Mouse (Mus musculus): ENCODE data around the gene Mapk14. TPM values are rescaled to one million over a fixed set of nuclear protein-coding genes. Genes with fewer than 3 reads are reported as not detected.
"Not testable (repeated sequence)": the region's sequence is repeated elsewhere in the genome, so short reads cannot be mapped to it uniquely, and the experiment has no call there.

The Mapk14 gene
- polyA plus RNA-seq, 1 experiment: 114 TPM

DNA sequence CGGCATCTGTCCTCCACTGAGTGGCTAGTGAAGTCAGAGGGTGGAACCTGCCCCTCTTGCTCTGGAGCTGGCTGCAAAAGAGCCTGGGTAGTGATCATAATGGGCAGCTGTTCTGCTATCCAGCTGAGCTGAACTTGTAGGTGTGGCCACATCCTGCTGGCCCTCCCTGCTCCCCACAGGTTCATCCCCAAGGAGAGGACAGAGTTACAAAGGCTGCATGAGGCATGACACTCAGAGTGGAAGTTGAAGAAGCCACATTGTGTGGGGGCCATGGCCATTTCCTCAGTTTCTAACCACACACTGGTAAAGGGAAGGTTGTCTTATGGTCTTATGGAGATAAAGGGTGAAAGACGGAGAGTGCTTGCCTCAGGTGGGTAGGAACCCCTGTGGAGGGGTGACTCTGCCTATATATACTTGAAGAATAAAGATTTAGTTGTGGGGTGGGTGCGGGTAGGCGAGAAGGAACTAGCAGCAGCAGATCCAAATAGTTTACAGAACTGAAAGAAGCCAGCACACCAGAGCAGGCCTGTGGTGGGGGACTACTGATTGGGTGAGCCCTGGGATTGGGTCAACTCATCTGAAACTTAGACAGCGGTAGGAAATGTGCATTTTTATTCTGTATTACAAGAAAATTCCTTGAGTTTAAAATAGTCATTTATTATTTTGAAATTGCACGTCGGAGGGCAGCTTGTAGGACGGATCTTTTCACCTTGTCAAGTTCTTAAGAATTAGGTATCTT is 18.6 kb downstream of the Mapk14 start:
- DNase-seq: no peak
- H3K4me1 ChIP-seq (ENCODE audit: control insufficient read depth, insufficient read depth, low read length): peaks cover 19% of the 10 kb centered on the region
- WGBS: 88% methylated on average over 8 of the region's 8 CpGs
- H3K4me3 ChIP-seq (replicated peaks; ENCODE audit: insufficient read depth, low read depth, low read length): no peak overlapping the region
- no peaks in the 10 kb centered on the region for H3K27me3 ChIP-seq (ENCODE audit: control insufficient read depth, insufficient read depth, low read length)
- TF ChIP-seq CTCF (IDR thresholded peaks at IDR 0.05; ENCODE audit: borderline replicate concordance, insufficient read depth, low read depth, low read length) (no peak), POLR2A (IDR thresholded peaks at IDR 0.05; ENCODE audit: borderline replicate concordance, insufficient read depth, low read length) (no peak)
- H3K27ac ChIP-seq (ENCODE audit: insufficient read depth, low read length): no peak overlapping the region

DNA sequence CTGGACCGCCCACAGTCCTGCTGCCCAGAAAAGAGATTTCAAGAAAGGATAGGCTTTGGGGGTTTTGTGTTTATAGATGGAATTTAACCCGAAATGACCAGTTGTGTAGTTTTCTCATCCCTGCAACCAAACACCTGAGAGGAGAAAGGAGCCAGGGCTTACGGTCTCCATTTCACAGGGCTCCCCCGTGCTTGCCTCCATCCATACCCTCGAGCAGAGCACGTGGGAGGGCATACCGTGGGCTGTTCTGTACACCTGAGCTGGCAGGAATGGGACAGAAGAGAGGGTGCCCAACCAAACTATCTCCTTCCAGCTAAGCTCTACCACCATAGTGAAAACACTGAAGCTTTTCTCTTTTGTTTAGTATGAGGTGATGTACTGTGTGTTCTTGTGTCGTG is 19.2 kb downstream of the Mapk14 start:
- WGBS: 82% methylated on average over 8 of the region's 8 CpGs
- TF ChIP-seq CTCF (IDR thresholded peaks at IDR 0.05; ENCODE audit: borderline replicate concordance, insufficient read depth, low read depth, low read length) (no peak), POLR2A (IDR thresholded peaks at IDR 0.05; ENCODE audit: borderline replicate concordance, insufficient read depth, low read length) (no peak)
- no peak overlapping the region for H3K27ac ChIP-seq (ENCODE audit: insufficient read depth, low read length)
- H3K4me1 ChIP-seq (ENCODE audit: control insufficient read depth, insufficient read depth, low read length): peaks cover 17% of the 10 kb centered on the region
- H3K4me3 ChIP-seq (replicated peaks; ENCODE audit: insufficient read depth, low read depth, low read length): no peak overlapping the region
- no peaks in the 10 kb centered on the region for H3K27me3 ChIP-seq (ENCODE audit: control insufficient read depth, insufficient read depth, low read length)
- DNase-seq: no peak

DNA sequence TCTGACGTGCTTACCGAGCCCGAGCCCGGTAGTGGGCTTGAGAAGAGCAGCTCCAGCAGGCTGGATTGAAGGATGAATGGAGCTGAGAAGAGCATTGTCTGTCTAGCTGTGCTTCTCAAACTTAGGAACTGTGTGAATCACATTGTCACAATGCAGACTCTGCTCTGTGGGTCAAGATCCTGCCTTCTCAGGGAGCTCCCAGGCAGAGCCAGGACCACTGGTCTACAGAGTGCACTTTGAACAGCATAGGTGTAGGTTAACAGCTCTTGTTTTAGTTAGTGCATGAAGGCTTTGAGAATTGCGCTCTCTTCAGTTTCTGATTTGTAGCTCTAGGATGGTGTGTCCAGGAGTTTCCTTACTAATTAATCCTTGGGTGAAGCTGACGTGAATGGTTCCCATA is 20.1 kb downstream of the Mapk14 start:
- WGBS: 86% methylated on average over 6 of the region's 6 CpGs
- no peak overlapping the region for H3K27ac ChIP-seq (ENCODE audit: insufficient read depth, low read length)
- no peak for TF ChIP-seq POLR2A (IDR thresholded peaks at IDR 0.05; ENCODE audit: borderline replicate concordance, insufficient read depth, low read length)
- TF ChIP-seq CTCF (IDR thresholded peaks at IDR 0.05; ENCODE audit: borderline replicate concordance, insufficient read depth, low read depth, low read length): no peak

DNA sequence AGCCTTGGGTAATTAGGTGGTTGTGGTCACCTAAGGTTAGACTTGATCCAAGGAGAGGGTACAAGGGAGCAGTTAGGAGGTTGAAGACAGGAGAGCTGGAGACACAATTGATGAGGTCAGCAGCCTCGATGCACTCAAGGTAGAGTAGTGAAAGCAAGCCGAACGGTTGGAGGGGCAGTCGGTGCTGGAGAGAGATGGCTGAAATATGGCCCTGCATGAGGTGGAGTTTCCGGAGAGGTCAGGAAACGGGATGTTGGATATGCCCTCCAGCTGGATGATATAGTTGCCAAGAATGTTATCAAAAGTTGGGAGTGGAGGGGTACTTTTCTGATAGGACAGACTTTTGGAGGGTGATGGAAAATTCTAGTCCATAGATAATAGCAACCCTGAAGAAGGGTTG is 21.2 kb downstream of the Mapk14 start:
- TF ChIP-seq CTCF (IDR thresholded peaks at IDR 0.05; ENCODE audit: borderline replicate concordance, insufficient read depth, low read depth, low read length): no peak
- TF ChIP-seq POLR2A (IDR thresholded peaks at IDR 0.05; ENCODE audit: borderline replicate concordance, insufficient read depth, low read length): no peak
- no peaks in the 10 kb centered on the region for H3K27me3 ChIP-seq (ENCODE audit: control insufficient read depth, insufficient read depth, low read length)
- no peak for DNase-seq
- 62% methylated on average over 6 of the region's 6 CpGs for WGBS
- H3K4me1 ChIP-seq (ENCODE audit: control insufficient read depth, insufficient read depth, low read length): peaks cover 14% of the 10 kb centered on the region
- no peak overlapping the region for H3K4me3 ChIP-seq (replicated peaks; ENCODE audit: insufficient read depth, low read depth, low read length)
- H3K27ac ChIP-seq (ENCODE audit: insufficient read depth, low read length): no peak overlapping the region

More for the DNA sequence above, 20.1 kb downstream of the Mapk14 start:
- peaks cover 14% of the 10 kb centered on the region for H3K4me1 ChIP-seq (ENCODE audit: control insufficient read depth, insufficient read depth, low read length)
- no peak overlapping the region for H3K4me3 ChIP-seq (replicated peaks; ENCODE audit: insufficient read depth, low read depth, low read length)
- H3K27me3 ChIP-seq (ENCODE audit: control insufficient read depth, insufficient read depth, low read length): no peaks in the 10 kb centered on the region
- no peak for DNase-seq

DNA sequence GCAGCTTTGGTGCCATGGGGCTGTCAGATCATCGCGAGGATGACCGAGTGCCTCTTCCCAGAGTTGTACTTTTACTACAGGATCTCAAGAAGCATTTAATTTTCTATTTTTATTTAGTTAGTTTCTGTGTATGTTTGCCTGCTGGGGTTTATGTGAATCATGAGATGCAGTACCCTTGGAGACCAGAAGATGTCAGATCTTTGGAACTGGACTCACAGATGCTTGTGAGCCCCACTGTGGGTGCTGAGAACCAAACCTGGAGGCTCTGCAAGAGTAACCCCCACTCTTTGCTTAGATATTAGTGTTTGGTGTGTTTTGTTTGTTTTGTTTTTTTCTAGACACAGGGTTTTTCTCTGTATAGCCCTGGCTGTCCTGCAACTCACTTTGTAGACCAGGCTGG is 22.9 kb downstream of the Mapk14 start:
- no peak for TF ChIP-seq POLR2A (IDR thresholded peaks at IDR 0.05; ENCODE audit: borderline replicate concordance, insufficient read depth, low read length)
- TF ChIP-seq CTCF (IDR thresholded peaks at IDR 0.05; ENCODE audit: borderline replicate concordance, insufficient read depth, low read depth, low read length): no peak
- 95% methylated on average over 3 of the region's 3 CpGs for WGBS
- no peak for DNase-seq
- H3K4me1 ChIP-seq (ENCODE audit: control insufficient read depth, insufficient read depth, low read length): peaks cover 14% of the 10 kb centered on the region
- no peak overlapping the region for H3K4me3 ChIP-seq (replicated peaks; ENCODE audit: insufficient read depth, low read depth, low read length)
- no peak overlapping the region for H3K27ac ChIP-seq (ENCODE audit: insufficient read depth, low read length)
- H3K27me3 ChIP-seq (ENCODE audit: control insufficient read depth, insufficient read depth, low read length): no peaks in the 10 kb centered on the region

DNA sequence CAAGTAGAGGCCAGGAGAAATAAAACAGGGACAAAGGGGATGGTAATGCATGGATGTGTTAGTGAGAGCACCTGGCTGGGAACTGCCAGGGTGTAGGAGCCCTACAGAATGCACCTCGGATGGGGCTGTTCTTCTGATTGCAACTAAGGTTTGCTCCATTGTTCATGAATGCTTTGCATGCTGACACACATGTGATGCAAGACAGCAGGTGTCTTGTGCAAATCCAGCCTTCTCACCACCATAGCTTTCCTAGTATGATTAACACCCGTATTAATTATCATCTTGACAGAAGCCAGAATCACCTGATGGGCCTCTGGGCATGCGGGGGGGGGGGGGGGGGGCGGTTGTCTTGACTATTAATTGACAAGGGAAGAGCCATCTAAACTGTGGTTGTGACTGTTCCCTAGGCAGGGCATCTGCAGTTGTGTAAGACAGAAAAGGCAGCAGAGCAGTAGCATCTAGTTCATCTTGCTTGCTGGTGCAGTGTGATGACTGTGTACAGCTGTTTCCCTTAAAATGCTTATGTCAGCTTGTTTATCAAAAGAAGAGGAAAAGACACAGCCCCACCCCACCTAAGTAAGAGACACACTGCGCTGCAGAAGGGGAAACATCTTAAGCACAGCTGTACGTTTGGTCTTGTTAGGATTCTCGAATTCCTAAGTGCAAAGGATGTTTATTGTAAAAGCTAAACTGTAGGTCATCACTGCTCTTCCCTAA is 24.9 kb downstream of the Mapk14 start:
- WGBS: 77% methylated on average over 7 of the region's 7 CpGs
- Histone ChIP-seq H3K27ac (ENCODE audit: insufficient read depth, low read length) (no peak overlapping the region), H3K27me3 (ENCODE audit: control insufficient read depth, insufficient read depth, low read length) (no peaks in the 10 kb centered on the region), H3K4me3 (replicated peaks; ENCODE audit: insufficient read depth, low read depth, low read length) (no peak overlapping the region), H3K4me1 (ENCODE audit: control insufficient read depth, insufficient read depth, low read length) (peaks cover 6% of the 10 kb centered on the region)
- no peak for DNase-seq
- TF ChIP-seq POLR2A (IDR thresholded peaks at IDR 0.05; ENCODE audit: borderline replicate concordance, insufficient read depth, low read length) (no peak), CTCF (IDR thresholded peaks at IDR 0.05; ENCODE audit: borderline replicate concordance, insufficient read depth, low read depth, low read length) (no peak)

DNA sequence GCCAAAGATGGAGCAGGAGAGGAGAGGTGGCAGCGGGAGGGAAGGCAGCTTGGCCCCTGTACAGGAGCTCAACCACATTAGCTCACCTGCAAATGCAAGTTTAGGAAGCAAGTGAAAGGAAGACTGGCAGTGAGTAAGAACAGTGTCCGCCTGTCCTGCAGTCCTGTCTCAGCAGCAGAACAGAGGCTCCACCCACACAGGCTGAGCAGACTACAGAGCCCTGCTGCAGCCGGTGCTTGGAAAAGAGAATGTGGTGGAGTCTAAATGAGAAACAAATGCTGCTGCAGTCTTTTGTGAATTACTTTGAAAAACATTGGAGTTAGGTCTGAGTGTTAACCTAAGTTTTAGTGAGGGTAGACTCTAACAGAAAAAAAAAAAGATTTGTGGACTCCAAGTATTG is 26.4 kb downstream of the Mapk14 start:
- no peaks in the 10 kb centered on the region for H3K27me3 ChIP-seq (ENCODE audit: control insufficient read depth, insufficient read depth, low read length)
- 64% methylated on average over 3 of the region's 3 CpGs for WGBS
- no peak for DNase-seq
- no peak for TF ChIP-seq CTCF (IDR thresholded peaks at IDR 0.05; ENCODE audit: borderline replicate concordance, insufficient read depth, low read depth, low read length)
- TF ChIP-seq POLR2A (IDR thresholded peaks at IDR 0.05; ENCODE audit: borderline replicate concordance, insufficient read depth, low read length): no peak
- H3K4me1 ChIP-seq (ENCODE audit: control insufficient read depth, insufficient read depth, low read length): peaks cover 3% of the 10 kb centered on the region
- no peak overlapping the region for H3K27ac ChIP-seq (ENCODE audit: insufficient read depth, low read length)
- no peak overlapping the region for H3K4me3 ChIP-seq (replicated peaks; ENCODE audit: insufficient read depth, low read depth, low read length)

DNA sequence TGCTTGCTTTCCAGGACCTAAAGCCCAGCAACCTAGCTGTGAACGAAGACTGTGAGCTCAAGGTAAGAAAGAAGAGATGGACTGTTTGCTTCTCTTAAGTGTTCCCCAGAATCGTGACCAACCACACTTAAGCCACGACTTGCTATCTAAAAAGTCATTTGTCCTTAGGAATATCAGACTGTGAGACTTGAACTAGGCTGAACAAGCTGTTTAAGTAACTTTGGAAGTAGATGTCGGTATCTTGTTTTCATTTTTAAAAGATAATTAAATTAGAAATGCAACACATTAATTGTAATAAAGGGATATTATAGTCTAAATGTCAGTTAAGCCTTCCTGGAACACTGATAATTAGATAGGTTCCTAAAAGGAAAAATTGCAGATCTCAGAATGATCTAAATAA is 34.7 kb downstream of the Mapk14 start, which contains the start of gene AC170998.1:
Gene AC170998.1, plus strand, starts transcription at position 301 of the 400 bp plus-strand sequence.
- H3K4me1 ChIP-seq (ENCODE audit: control insufficient read depth, insufficient read depth, low read length): peaks cover 4% of the 10 kb centered on the region; the same call in 1 of the 2 replicates
- H3K27me3 ChIP-seq (ENCODE audit: control insufficient read depth, insufficient read depth, low read length): no peaks in the 10 kb centered on the region
- H3K27ac ChIP-seq (ENCODE audit: insufficient read depth, low read length): no peak within 1 kb of the TSS
- 94% methylated on average over 4 of the region's 4 CpGs for WGBS
- no peak within 1 kb of the TSS for H3K4me3 ChIP-seq (replicated peaks; ENCODE audit: insufficient read depth, low read depth, low read length)
- TF ChIP-seq POLR2A (IDR thresholded peaks at IDR 0.05; ENCODE audit: borderline replicate concordance, insufficient read depth, low read length): no peak
- DNase-seq: no peak

DNA sequence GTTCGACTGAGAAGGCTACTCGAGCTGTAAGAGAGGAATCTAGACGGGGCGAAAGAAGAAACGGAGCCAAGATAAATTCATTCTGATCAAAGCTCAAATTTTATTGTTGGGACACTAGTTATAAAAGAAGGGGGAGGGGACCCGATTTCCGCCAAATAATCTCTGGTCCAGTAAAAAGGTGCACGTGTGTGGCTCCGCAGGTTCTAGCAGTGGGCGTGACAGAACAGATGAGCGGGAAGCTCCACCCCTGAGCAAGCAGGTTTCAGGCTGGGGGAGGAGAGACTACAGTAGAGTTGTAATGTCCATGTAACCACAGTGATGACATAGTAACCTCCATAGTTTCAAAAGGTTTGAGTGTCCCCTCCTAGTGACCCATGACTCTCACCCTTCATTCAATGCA is 36.4 kb downstream of the Mapk14 start:
- not testable (repeated sequence) for H3K27ac ChIP-seq (ENCODE audit: insufficient read depth, low read length); H3K27me3 ChIP-seq (ENCODE audit: control insufficient read depth, insufficient read depth, low read length); H3K4me3 ChIP-seq (replicated peaks; ENCODE audit: insufficient read depth, low read depth, low read length); DNase-seq; H3K4me1 ChIP-seq (ENCODE audit: control insufficient read depth, insufficient read depth, low read length)
- WGBS: 88% methylated on average over 11 of the region's 11 CpGs
